Mouse (Mus musculus) macrophage (primary cell): Measurements from ENCODE around the gene Ccdc60. TPM values are rescaled to one million over a fixed set of nuclear protein-coding genes. Genes with fewer than 3 reads are reported as not detected.
"Not testable (repeated sequence)": the region's sequence is repeated elsewhere in the genome, so short reads cannot be mapped to it uniquely, and the experiment has no call there.

Experiments used
- H3K27ac ChIP-seq: fragments of 350-480 bp; formaldehyde crosslinking; 2 replicates; pipeline ENCODE4 v1.9.0; 2021
- H3K36me3 ChIP-seq: fragments of 350-480 bp; formaldehyde crosslinking; 2 replicates; pipeline ENCODE4 v1.9.0; 2021; ENCODE audit errors: inconsistent target
- H3K4me3 ChIP-seq: fragments of 350-480 bp; formaldehyde crosslinking; 2 replicates; pipeline ENCODE4 v1.9.0; 2021; ENCODE audit errors: inconsistent target
- H3K79me2 ChIP-seq: fragments of 350-480 bp; formaldehyde crosslinking; 2 replicates; pipeline ENCODE4 v1.9.0; 2021; ENCODE audit errors: inconsistent target
- WGBS: methylation state at CpG from one replicate; pipeline ENCODE4 v1.1.7; 2026; ENCODE audit warnings: inconsistent platforms; ENCODE audit not compliant: missing documents; 5-methylcytosine and 5-hydroxymethylcytosine counted together
- polyA plus RNA-seq: library from polyadenylated mRNA; stranded (reverse); fragments of 250-400 nt; gene quantifications from 3 replicates; pipeline ENCODE4 v1.2.4, GENCODE M21; 2018; ENCODE audit warnings: inconsistent platforms
- total RNA-seq, 78 experiments: library from RNA; depleted of rRNA; stranded (reverse); fragments of 250-400 nt; gene quantifications; 1 replicate in 9 of 78; 2 replicates in 24 of 78; 3 replicates in 43 of 78; 4 replicates in 2 of 78; pipeline ENCODE4 v1.2.4; 2018; ENCODE audit warnings: inconsistent platforms in 56 of 78

Gene Ccdc60
- total RNA-seq (2018; cell fraction: chromatin; rRNA removed), result not detected
- total RNA-seq (2018; cell fraction: cytosol; rRNA removed), result not detected
- not detected for total RNA-seq (2018; cell fraction: nucleus; rRNA removed)
- not detected in 3 replicates for polyA plus RNA-seq

- no peak within 1 kb of the TSS for H3K4me3 ChIP-seq
Observed at GRCm38 (mm10) chr5:116288849-116289570, at the start of gene Ccdc60. Ccdc60 (minus strand) TSS chr5:116288985.

GRCm38 (mm10) chr5:116336191-116336590 lies 47.4 kb upstream of the Ccdc60 start:
- H3K36me3 ChIP-seq, result no peaks in the 10 kb centered on the region
- H3K79me2 ChIP-seq, result no peaks in the 10 kb centered on the region
- H3K27ac ChIP-seq, result no peak overlapping the region
- no peak overlapping the region for H3K4me3 ChIP-seq

More at GRCm38 (mm10) chr5:116288849-116289570, at the start of gene Ccdc60:
- no peaks in the 10 kb centered on the region for H3K36me3 ChIP-seq
- no peaks in the 10 kb centered on the region for H3K79me2 ChIP-seq
- WGBS, result 2% methylated on average over 28 of the region's 28 CpGs
- H3K27ac ChIP-seq, result no peak within 1 kb of the TSS

GRCm38 (mm10) chr5:116328911-116329310 lies 40.1 kb upstream of the Ccdc60 start:
- WGBS, result 92% methylated on average over 2 of the region's 4 CpGs
- Histone ChIP-seq H3K36me3 (no peaks in the 10 kb centered on the region), H3K4me3 (no peak overlapping the region), H3K27ac (no peak overlapping the region), H3K79me2 (no peaks in the 10 kb centered on the region)

- Histone ChIP-seq H3K27ac (no peak overlapping the region), H3K79me2 (no peaks in the 10 kb centered on the region), H3K4me3 (no peak overlapping the region), H3K36me3 (no peaks in the 10 kb centered on the region)
- 80% methylated on average over 5 of the region's 5 CpGs for WGBS
Observed at GRCm38 (mm10) chr5:116323401-116323800, 34.6 kb upstream of the Ccdc60 start.

GRCm38 (mm10) chr5:116322365-116323027 lies 33.7 kb upstream of the Ccdc60 start:
- no peak overlapping the region for H3K27ac ChIP-seq
- H3K4me3 ChIP-seq, result no peak overlapping the region
- 64% methylated on average over 15 of the region's 15 CpGs for WGBS
- H3K36me3 ChIP-seq, result no peaks in the 10 kb centered on the region
- no peaks in the 10 kb centered on the region for H3K79me2 ChIP-seq

GRCm38 (mm10) chr5:116313711-116314110 lies 24.9 kb upstream of the Ccdc60 start:
- no peaks in the 10 kb centered on the region for H3K79me2 ChIP-seq
- no peak overlapping the region for H3K27ac ChIP-seq
- 89% methylated on average over 8 of the region's 8 CpGs for WGBS
- no peak overlapping the region for H3K4me3 ChIP-seq
- H3K36me3 ChIP-seq, result no peaks in the 10 kb centered on the region

GRCm38 (mm10) chr5:116312111-116312737 lies 23.4 kb upstream of the Ccdc60 start:
- Histone ChIP-seq H3K4me3 (no peak overlapping the region), H3K27ac (no peak overlapping the region), H3K79me2 (no peaks in the 10 kb centered on the region), H3K36me3 (no peaks in the 10 kb centered on the region)
- WGBS, result 40% methylated on average over 14 of the region's 15 CpGs

- 97% methylated on average over 6 of the region's 6 CpGs for WGBS
- Histone ChIP-seq H3K4me3 (no peak overlapping the region), H3K27ac (no peak overlapping the region), H3K79me2 (no peaks in the 10 kb centered on the region), H3K36me3 (no peaks in the 10 kb centered on the region)
Observed at GRCm38 (mm10) chr5:116311636-116312035, 22.9 kb upstream of the Ccdc60 start.

- no peak overlapping the region for H3K4me3 ChIP-seq
- 10% methylated on average over 6 of the region's 6 CpGs for WGBS
Observed at GRCm38 (mm10) chr5:116309383-116309801, 20.6 kb upstream of the Ccdc60 start.

GRCm38 (mm10) chr5:116305557-116305956 lies 16.8 kb upstream of the Ccdc60 start:
- WGBS, result 91% methylated on average over 4 of the region's 4 CpGs
- Histone ChIP-seq H3K27ac (no peak overlapping the region), H3K4me3 (no peak overlapping the region), H3K36me3 (no peaks in the 10 kb centered on the region), H3K79me2 (no peaks in the 10 kb centered on the region)

More at GRCm38 (mm10) chr5:116309383-116309801, 20.6 kb upstream of the Ccdc60 start:
- Histone ChIP-seq H3K27ac (no peak overlapping the region), H3K79me2 (no peaks in the 10 kb centered on the region), H3K36me3 (no peaks in the 10 kb centered on the region)

GRCm38 (mm10) chr5:116305146-116305545 lies 16.4 kb upstream of the Ccdc60 start:
- not testable (repeated sequence) for H3K79me2 ChIP-seq, H3K36me3 ChIP-seq, H3K4me3 ChIP-seq, H3K27ac ChIP-seq

GRCm38 (mm10) chr5:116300984-116301383 lies 12.2 kb upstream of the Ccdc60 start:
- H3K27ac ChIP-seq, result no peak overlapping the region
- H3K79me2 ChIP-seq, result no peaks in the 10 kb centered on the region
- H3K36me3 ChIP-seq, result no peaks in the 10 kb centered on the region
- no peak overlapping the region for H3K4me3 ChIP-seq
- 68% methylated on average over 9 of the region's 9 CpGs for WGBS

GRCm38 (mm10) chr5:116293501-116293900 lies 4.7 kb upstream of the Ccdc60 start:
- H3K79me2 ChIP-seq, result no peaks in the 10 kb centered on the region
- WGBS, result 89% methylated on average over 5 of the region's 5 CpGs

GRCm38 (mm10) chr5:116290584-116290983 lies 1.8 kb upstream of the Ccdc60 start:
- Histone ChIP-seq H3K79me2 (no peaks in the 10 kb centered on the region), H3K36me3 (no peaks in the 10 kb centered on the region), H3K27ac (no peak overlapping the region), H3K4me3 (no peak overlapping the region)
- WGBS, result 91% methylated on average over 5 of the region's 5 CpGs

More at GRCm38 (mm10) chr5:116293501-116293900, 4.7 kb upstream of the Ccdc60 start:
- Histone ChIP-seq H3K36me3 (no peaks in the 10 kb centered on the region), H3K27ac (no peak overlapping the region), H3K4me3 (no peak overlapping the region)

- no peak overlapping the region for H3K27ac ChIP-seq
- no peak overlapping the region for H3K4me3 ChIP-seq
- H3K36me3 ChIP-seq, result no peaks in the 10 kb centered on the region
- WGBS, result 20% methylated on average over 9 of the region's 9 CpGs
- H3K79me2 ChIP-seq, result no peaks in the 10 kb centered on the region
Observed at GRCm38 (mm10) chr5:116289897-116290296, 1.1 kb upstream of the Ccdc60 start.
